Mouse (Mus musculus) MEL (cell line): ENCODE results near the gene Fam122a. TPM values are rescaled to one million over a fixed set of nuclear protein-coding genes. Genes with fewer than 3 reads are reported as not detected.

Experiments
- DNase-seq: peaks from one replicate; pipeline ENCODE4 v3.0.0; 2011; ENCODE audit warnings: low read depth, low spot score
- H3K27ac ChIP-seq: 2 replicates; pipeline ENCODE4 v1.5.1; 2012; ENCODE audit warnings: low read depth, mild to moderate bottlenecking, control low read depth, low read length, moderate library complexity; ENCODE audit not compliant: control insufficient read depth
- H3K27me3 ChIP-seq, 2 experiments: fragments of 150-350 bp in 1 of 2; sonication (generic) in 1 of 2; 2 replicates each; pipeline ENCODE4 v1.6.1; 2012; ENCODE audit warnings: low read length in 2 of 2, mild to moderate bottlenecking in 2 of 2, improper control_type of control experiment in 1 of 2, moderate library complexity in 1 of 2; ENCODE audit not compliant: insufficient read depth in 2 of 2, control insufficient read depth in 1 of 2
- H3K36me3 ChIP-seq, 2 experiments: 2 replicates each; pipeline ENCODE4 v1.6.1; 2012 to 2014; ENCODE audit warnings: low read length in 2 of 2, improper control_type of control experiment in 1 of 2, inconsistent platforms in 1 of 2, mild to moderate bottlenecking in 1 of 2; ENCODE audit not compliant: insufficient read depth in 2 of 2, control insufficient read depth in 1 of 2
- H3K4me1 ChIP-seq, 2 experiments: fragments of 150-350 bp in 1 of 2; sonication (generic) in 1 of 2; 2 replicates each; pipeline ENCODE4 v1.6.1; 2012; ENCODE audit warnings: low read length in 2 of 2, improper control_type of control experiment in 1 of 2, mild to moderate bottlenecking in 1 of 2; ENCODE audit not compliant: insufficient read depth in 2 of 2, control insufficient read depth in 1 of 2
- H3K4me3 ChIP-seq, 2 experiments: fragments of 150-350 bp in 1 of 2; sonication (generic) in 1 of 2; 2 replicates each; pipeline ENCODE4 v1.5.1; 2012; ENCODE audit warnings: low read depth in 2 of 2, low read length in 2 of 2, mild to moderate bottlenecking in 2 of 2, moderate library complexity in 2 of 2, control low read depth in 1 of 2, improper control_type of control experiment in 1 of 2; ENCODE audit not compliant: control insufficient read depth in 1 of 2, insufficient read depth in 1 of 2
- H3K79me2 ChIP-seq: 2 replicates; pipeline ENCODE4 v1.6.1; 2012; ENCODE audit warnings: mild to moderate bottlenecking, low read length, moderate library complexity; ENCODE audit not compliant: control insufficient read depth, poor library complexity, insufficient read depth
- H3K9ac ChIP-seq: 2 replicates; pipeline ENCODE4 v1.6.1; 2012; ENCODE audit warnings: low read depth, mild to moderate bottlenecking, control low read depth, low read length, moderate library complexity; ENCODE audit not compliant: control insufficient read depth, poor library complexity, severe bottlenecking
- H3K9me3 ChIP-seq: fragments of 150-350 bp; sonication (generic); replicated peaks from 2 replicates; pipeline ENCODE4 v1.6.1; 2012; ENCODE audit warnings: mild to moderate bottlenecking, low read length, improper control_type of control experiment, moderate library complexity; ENCODE audit not compliant: insufficient read depth
- CTCF ChIP-seq, 3 experiments: IDR thresholded peaks in 2 of 3; conservative IDR thresholded peaks in 1 of 3; 2 replicates each; pipeline ENCODE4 v1.5.1; 2011 to 2012; ENCODE audit warnings: low read length in 3 of 3, low read depth in 2 of 3, mild to moderate bottlenecking in 2 of 3, improper control_type of control experiment in 1 of 3, inconsistent platforms in 1 of 3, mixed read lengths in 1 of 3, moderate library complexity in 1 of 3; ENCODE audit not compliant: control insufficient read depth in 1 of 3, insufficient read depth in 1 of 3, poor library complexity in 1 of 3, severe bottlenecking in 1 of 3
- E2F4 ChIP-seq: IDR thresholded peaks from 2 replicates; pipeline ENCODE4 v1.6.1; 2011; ENCODE audit warnings: low read depth, low read length, improper control_type of control experiment, borderline replicate concordance
- ELF1 ChIP-seq: IDR thresholded peaks from 2 replicates; pipeline ENCODE4 v1.6.1; 2014; ENCODE audit warnings: low read depth, mild to moderate bottlenecking, inconsistent platforms, low read length, improper control_type of control experiment, moderate library complexity
- EP300 ChIP-seq, 2 experiments: IDR thresholded peaks; 2 replicates each; pipeline ENCODE4 v1.6.1; 2011; ENCODE audit warnings: improper control_type of control experiment in 2 of 2, low read length in 2 of 2, low read depth in 1 of 2, mild to moderate bottlenecking in 1 of 2
- GATA1 ChIP-seq: IDR thresholded peaks from 2 replicates; pipeline ENCODE4 v1.6.1; 2011; ENCODE audit warnings: low read depth, low read length, improper control_type of control experiment
- JUND ChIP-seq: IDR thresholded peaks from 2 replicates; pipeline ENCODE4 v1.6.1; 2011; ENCODE audit warnings: low read depth, mild to moderate bottlenecking, improper control_type of control experiment, low read length
- MAFK ChIP-seq: IDR thresholded peaks from 2 replicates; pipeline ENCODE4 v1.6.1; 2011; ENCODE audit warnings: low read depth, mild to moderate bottlenecking, low read length, improper control_type of control experiment, borderline replicate concordance
- MAX ChIP-seq: IDR thresholded peaks from 2 replicates; pipeline ENCODE4 v1.6.1; 2011; ENCODE audit warnings: low read length, improper control_type of control experiment
- MXI1 ChIP-seq: IDR thresholded peaks from 2 replicates; pipeline ENCODE4 v1.6.1; 2011; ENCODE audit warnings: mild to moderate bottlenecking, low read depth, low read length, improper control_type of control experiment
- MYC ChIP-seq: IDR thresholded peaks from 2 replicates; pipeline ENCODE4 v1.6.1; 2011; ENCODE audit warnings: low read depth, mild to moderate bottlenecking, low read length, improper control_type of control experiment, moderate library complexity
- NELFE ChIP-seq: IDR thresholded peaks from 2 replicates; pipeline ENCODE4 v1.6.1; 2011; ENCODE audit warnings: low read depth, low read length, improper control_type of control experiment
- POLR2A ChIP-seq, 2 experiments: IDR thresholded peaks; 2 replicates each; pipeline ENCODE4 v1.6.1; 2011 to 2012; ENCODE audit warnings: low read length in 2 of 2, mild to moderate bottlenecking in 2 of 2, control low read depth in 1 of 2, improper control_type of control experiment in 1 of 2, low read depth in 1 of 2, moderate library complexity in 1 of 2; ENCODE audit not compliant: control insufficient read depth in 1 of 2, insufficient read depth in 1 of 2, poor library complexity in 1 of 2
- POLR2AphosphoS5 ChIP-seq: IDR thresholded peaks from 2 replicates; pipeline ENCODE4 v1.6.1; 2012; ENCODE audit warnings: low read depth, borderline replicate concordance, mild to moderate bottlenecking, inconsistent platforms, low read length, moderate library complexity, mixed read lengths
- RAD21 ChIP-seq: IDR thresholded peaks from 2 replicates; pipeline ENCODE4 v1.6.1; 2011; ENCODE audit warnings: mild to moderate bottlenecking, low read depth, low read length, improper control_type of control experiment
- SMC3 ChIP-seq: IDR thresholded peaks from 2 replicates; pipeline ENCODE4 v1.6.1; 2011; ENCODE audit warnings: low read depth, low read length, improper control_type of control experiment
- TAL1 ChIP-seq: IDR thresholded peaks from 2 replicates; pipeline ENCODE4 v1.6.1; 2012; ENCODE audit warnings: mild to moderate bottlenecking, inconsistent platforms, low read length, moderate library complexity, mixed read lengths
- TBP ChIP-seq: IDR thresholded peaks from 2 replicates; pipeline ENCODE4 v1.8.0; 2011; ENCODE audit warnings: low read depth, low read length, improper control_type of control experiment
- UBTF ChIP-seq: IDR thresholded peaks from 2 replicates; pipeline ENCODE4 v1.6.1; 2012; ENCODE audit warnings: low read depth, mild to moderate bottlenecking, inconsistent platforms, low read length, improper control_type of control experiment, moderate library complexity, borderline replicate concordance; ENCODE audit not compliant: insufficient read depth
- USF2 ChIP-seq, 2 experiments: IDR thresholded peaks; 2 replicates each; pipeline ENCODE4 v1.6.1; 2011 to 2012; ENCODE audit warnings: improper control_type of control experiment in 2 of 2, low read length in 2 of 2, borderline replicate concordance in 1 of 2, inconsistent platforms in 1 of 2, low read depth in 1 of 2, mild to moderate bottlenecking in 1 of 2; ENCODE audit not compliant: insufficient read depth in 1 of 2
- ZKSCAN1 ChIP-seq: IDR thresholded peaks from 2 replicates; pipeline ENCODE4 v1.6.1; 2012; ENCODE audit warnings: low read depth, mild to moderate bottlenecking, inconsistent platforms, low read length, improper control_type of control experiment, moderate library complexity
- polyA plus RNA-seq, 2 experiments: library from polyadenylated mRNA; stranded (reverse) in 1 of 2; unstranded in 1 of 2; fragments of >175 nt in 1 of 2; fragments of >200 nt in 1 of 2; gene quantifications; 2 replicates each; pipeline versions ENCODE4 v1.2.1 to v1.2.4; 2012; ENCODE audit warnings: low replicate concordance in 2 of 2, low read depth in 1 of 2; ENCODE audit not compliant: insufficient read length in 2 of 2, insufficient read depth in 1 of 2, missing spikeins in 1 of 2
- total RNA-seq: library from RNA; depleted of rRNA; stranded (reverse); fragments of 300-350 nt; gene quantifications from 2 replicates; pipeline ENCODE4 v1.2.3, GENCODE M21; 2012

Fam122a gene
- total and polyA plus RNA-seq, 3 experiments, result 4.5 to 38.4 TPM; not detected in 1

- TF ChIP-seq GATA1 (peak; percentile 84), USF2 (IDR thresholded peaks at IDR 0.05; ENCODE audit: borderline replicate concordance in 1 of 2, insufficient read depth in 1 of 2, low read depth in 1 of 2, low read length in 2 of 2) (no peak), UBTF (no peak)
These were observed 24.7 kb downstream of the Fam122a start (continued) for GRCm38 (mm10) chr19:24452441-24452898.

GRCm38 (mm10) chr19:24451626-24452025 is 25.5 kb downstream of the Fam122a start:
- 0 out of 2 replicates have a peak, but pooled peaks have one; percentile 16 for TF ChIP-seq MYC
- peak in 2 of 3 experiments; percentile 18 to 53; a peak in 4 of 6 replicates for TF ChIP-seq CTCF (IDR thresholded peaks at IDR 0.05 in 2 of 3, conservative IDR thresholded peaks at IDR 0.05 in 1 of 3; ENCODE audit: control insufficient read depth in 1 of 3, insufficient read depth in 1 of 3, low read depth in 2 of 3, low read length in 3 of 3, poor library complexity in 1 of 3, severe bottlenecking in 1 of 3)
- TF ChIP-seq ELF1, result no peak
- peak; percentile 2; the same call in 1 of the 2 replicates for TF ChIP-seq RAD21
- peak; percentile 18; the same call in 1 of the 2 replicates for TF ChIP-seq SMC3
- TF ChIP-seq POLR2A (IDR thresholded peaks at IDR 0.05; ENCODE audit: control insufficient read depth in 1 of 2, insufficient read depth in 1 of 2, low read depth in 1 of 2, low read length in 2 of 2, poor library complexity in 1 of 2), result no peak
- no peak for TF ChIP-seq POLR2AphosphoS5
- no peak for TF ChIP-seq JUND
- no peak for TF ChIP-seq E2F4
- TF ChIP-seq USF2 (IDR thresholded peaks at IDR 0.05; ENCODE audit: borderline replicate concordance in 1 of 2, insufficient read depth in 1 of 2, low read depth in 1 of 2, low read length in 2 of 2), result no peak
- no peak for TF ChIP-seq MAX
- 0 out of 2 replicates have a peak, but pooled peaks have one; percentile 18 for TF ChIP-seq TBP
- TF ChIP-seq NELFE, result no peak
- Histone ChIP-seq H3K9ac (no peak overlapping the region), H3K79me2 (no peaks in the 10 kb centered on the region), H3K36me3 (peaks cover 0 to 33% of the 10 kb centered on the region in 2 experiments; a peak in 2 of 4 replicates), H3K27me3 (no peaks in the 10 kb centered on the region), H3K4me1 (peaks cover 19 to 24% of the 10 kb centered on the region in 2 experiments), H3K4me3 (no peak overlapping the region), H3K27ac (no peak overlapping the region; the same call in 1 of the 2 replicates), H3K9me3 (no peaks in the 10 kb centered on the region)
- DNase-seq, result peak; percentile 62

GRCm38 (mm10) chr19:24450740-24451139 is 26.4 kb downstream of the Fam122a start:
- H3K4me1 ChIP-seq, result peaks cover 19 to 24% of the 10 kb centered on the region in 2 experiments
- TF ChIP-seq TAL1 (no peak), NELFE (no peak), MAX (0 out of 2 replicates have a peak, but pooled peaks have one; percentile 51), ZKSCAN1 (no peak), EP300 (IDR thresholded peaks at IDR 0.05; ENCODE audit: low read depth in 1 of 2, low read length in 2 of 2) (peak in 1 of 2 experiments; percentile 28; a peak in 1 of 4 replicates), MXI1 (peak; percentile 52; the same call in 1 of the 2 replicates), MYC (0 out of 2 replicates have a peak, but pooled peaks have one; percentile 67), MAFK (no peak)
- TF ChIP-seq, all 39 proteins: peak for 4
- Histone ChIP-seq H3K36me3 (peaks cover 0 to 33% of the 10 kb centered on the region in 2 experiments; a peak in 2 of 4 replicates), H3K9ac (peak overlapping the region; percentile 73), H3K9me3 (no peaks in the 10 kb centered on the region), H3K79me2 (no peaks in the 10 kb centered on the region), H3K27ac (peak overlapping the region; percentile 56), H3K27me3 (no peaks in the 10 kb centered on the region), H3K4me3 (peak overlapping the region in 1 of 2 experiments; percentile 36; a peak in 2 of 4 replicates)
- DNase-seq, result peak; percentile 73
